Mouse (Mus musculus) forebrain, embryonic 12.5 days (tissue): ENCODE results near the gene Cby3. TPM values are rescaled to one million over a fixed set of nuclear protein-coding genes. Genes with fewer than 3 reads are reported as not detected.

Experiments
- ATAC-seq: fragments of 200-750 bp; cut with Nextera tagmentation; 2 replicates; pipeline ENCODE4 v1.8.0; 2017; ENCODE audit warnings: moderate TSS enrichment; ENCODE audit not compliant: low FRiP score
- H3K27ac ChIP-seq: fragments of 300-500 bp; sonication (generic); 2 replicates; pipeline ENCODE4 v1.5.1; 2016; ENCODE audit warnings: mild to moderate bottlenecking
- H3K27me3 ChIP-seq: fragments of 300-500 bp; sonication (generic); 2 replicates; pipeline ENCODE4 v1.6.1; 2016; ENCODE audit warnings: mild to moderate bottlenecking
- H3K36me3 ChIP-seq: fragments of 300-500 bp; sonication (generic); replicated peaks from 2 replicates; pipeline ENCODE4 v1.6.1; 2016; ENCODE audit warnings: mild to moderate bottlenecking
- H3K4me1 ChIP-seq: fragments of 300-500 bp; sonication (generic); 2 replicates; pipeline ENCODE4 v1.6.1; 2016
- H3K4me2 ChIP-seq: fragments of 300-500 bp; sonication (generic); 2 replicates; pipeline ENCODE4 v1.6.1; 2016; ENCODE audit warnings: mild to moderate bottlenecking, moderate library complexity
- H3K4me3 ChIP-seq: fragments of 300-500 bp; sonication (generic); replicated peaks from 2 replicates; pipeline ENCODE4 v1.5.1; 2016; ENCODE audit warnings: mild to moderate bottlenecking
- H3K9ac ChIP-seq: fragments of 300-500 bp; sonication (generic); 2 replicates; pipeline ENCODE4 v1.6.1; 2016; ENCODE audit warnings: mild to moderate bottlenecking
- H3K9me3 ChIP-seq: fragments of 300-500 bp; sonication (generic); 2 replicates; pipeline ENCODE4 v1.6.1; 2016
- WGBS: fragments of 180-500 bp; shearing (Covaris S2); methylation state at CpG from one replicate; pipeline ENCODE4 v1.1.7; 2016; 5-methylcytosine and 5-hydroxymethylcytosine counted together
- microRNA counts: library from miRNA; unstranded; fragments of <30 nt; microRNA quantifications from one replicate; lab custom pipeline; 2017
- microRNA-seq: library from miRNA; unstranded; fragments of <30 nt; microRNA quantifications from one replicate; pipeline ENCODE4, GENCODE M21; 2017
- polyA plus RNA-seq: library from polyadenylated mRNA; unstranded; fragments of >200 nt; fragmentation: Nextera tagmentation; extraction: Ambion mirVana; gene quantifications from 2 replicates; pipeline ENCODE4 v1.2.1, GENCODE M21; 2016

Cby3 gene
- polyA plus RNA-seq, 1 experiment from 2014 or later, result not detected

- no peaks in the 10 kb centered on the region for H3K4me1 ChIP-seq
- H3K36me3 ChIP-seq, result peaks cover 78% of the 10 kb centered on the region
- H3K27me3 ChIP-seq, result no peaks in the 10 kb centered on the region
- H3K9me3 ChIP-seq, result no peaks in the 10 kb centered on the region
- no peak overlapping the region for H3K4me2 ChIP-seq
- H3K27ac ChIP-seq, result no peak overlapping the region
- no peak overlapping the region for H3K9ac ChIP-seq
- WGBS, result 88% methylated on average over 11 of the region's 11 CpGs
- no peak for ATAC-seq
- H3K4me3 ChIP-seq, result no peak overlapping the region
Observed at GRCm38 (mm10) chr11:50396766-50397307, 42.6 kb downstream of the Cby3 start.

- H3K9ac ChIP-seq, result no peak overlapping the region
- H3K27ac ChIP-seq, result no peak overlapping the region
- H3K36me3 ChIP-seq, result peaks cover 78% of the 10 kb centered on the region
- H3K27me3 ChIP-seq, result no peaks in the 10 kb centered on the region
- no peak overlapping the region for H3K4me2 ChIP-seq
- 80% methylated on average over 9 of the region's 9 CpGs for WGBS
- H3K4me1 ChIP-seq, result no peaks in the 10 kb centered on the region
- no peak for ATAC-seq
- H3K4me3 ChIP-seq, result no peak overlapping the region
- no peaks in the 10 kb centered on the region for H3K9me3 ChIP-seq
Observed at GRCm38 (mm10) chr11:50397316-50397715, 43.1 kb downstream of the Cby3 start.

GRCm38 (mm10) chr11:50398803-50399202 is 44.5 kb downstream of the Cby3 start:
- no peak overlapping the region for H3K9ac ChIP-seq
- peaks cover 82% of the 10 kb centered on the region for H3K36me3 ChIP-seq
- no peak for ATAC-seq
- WGBS, result 89% methylated on average over 13 of the region's 13 CpGs
- no peaks in the 10 kb centered on the region for H3K4me1 ChIP-seq
- no peaks in the 10 kb centered on the region for H3K27me3 ChIP-seq
- H3K4me2 ChIP-seq, result no peak overlapping the region
- no peak overlapping the region for H3K27ac ChIP-seq
- H3K4me3 ChIP-seq, result no peak overlapping the region
- H3K9me3 ChIP-seq, result no peaks in the 10 kb centered on the region

GRCm38 (mm10) chr11:50402481-50402880 is 48.2 kb downstream of the Cby3 start:
- H3K9ac ChIP-seq, result no peak overlapping the region
- no peaks in the 10 kb centered on the region for H3K4me1 ChIP-seq
- H3K4me2 ChIP-seq, result no peak overlapping the region

GRCm38 (mm10) chr11:50403367-50404014 is 49.2 kb downstream of the Cby3 start:
- no peaks in the 10 kb centered on the region for H3K27me3 ChIP-seq
- H3K4me1 ChIP-seq, result no peaks in the 10 kb centered on the region
- peaks cover 62% of the 10 kb centered on the region for H3K36me3 ChIP-seq
- no peak overlapping the region for H3K27ac ChIP-seq
- no peak overlapping the region for H3K4me3 ChIP-seq
- WGBS, result 88% methylated on average over 10 of the region's 10 CpGs
- H3K4me2 ChIP-seq, result no peak overlapping the region
- H3K9me3 ChIP-seq, result no peaks in the 10 kb centered on the region
- ATAC-seq, result no peak
- H3K9ac ChIP-seq, result no peak overlapping the region

More at GRCm38 (mm10) chr11:50402481-50402880, 48.2 kb downstream of the Cby3 start:
- no peaks in the 10 kb centered on the region for H3K27me3 ChIP-seq
- no peak overlapping the region for H3K4me3 ChIP-seq
- no peak for ATAC-seq
- no peaks in the 10 kb centered on the region for H3K9me3 ChIP-seq
- H3K27ac ChIP-seq, result no peak overlapping the region
- 97% methylated on average over 3 of the region's 3 CpGs for WGBS
- peaks cover 72% of the 10 kb centered on the region for H3K36me3 ChIP-seq

- no peak overlapping the region for H3K27ac ChIP-seq
- H3K36me3 ChIP-seq, result peaks cover 48% of the 10 kb centered on the region
- WGBS, result 77% methylated on average over 6 of the region's 6 CpGs
- no peaks in the 10 kb centered on the region for H3K9me3 ChIP-seq
- no peaks in the 10 kb centered on the region for H3K27me3 ChIP-seq
- no peaks in the 10 kb centered on the region for H3K4me1 ChIP-seq
- no peak for ATAC-seq
- H3K9ac ChIP-seq, result no peak overlapping the region
- H3K4me3 ChIP-seq, result no peak overlapping the region
- H3K4me2 ChIP-seq, result no peak overlapping the region
Observed at GRCm38 (mm10) chr11:50407235-50407634, 53.0 kb downstream of the Cby3 start.

MicroRNAs encoded within 50 kb of the gene (microRNA counts, 519-probe panel; counts per million panel counts)
- microRNA mmu-miR-804 (lab: Ali Mortazavi, UCI), result 3,884 counts per million, percentile 43 among the panel's probes with 10 or more counts

Small RNA genes within 50 kb of the gene (microRNA-seq; reads per million reads assigned to microRNA genes)
- not detected for gene Mir804

Other genes starting within 250 kb of the Cby3 start
- 38.3 and 39.2 TPM in 2 replicates for gene Tbc1d9b, start 223.1 kb upstream of the Cby3 start, polyA plus RNA-seq
- gene Mrnip, start 180.0 kb upstream of the Cby3 start, polyA plus RNA-seq, result 22.2 and 24.9 TPM in 2 replicates
- 165 and 169 TPM in 2 replicates for gene Sqstm1, start 143.6 kb upstream of the Cby3 start, polyA plus RNA-seq
- 31.6 and 40.3 TPM in 2 replicates for gene Mgat4b, start 143.6 kb upstream of the Cby3 start, polyA plus RNA-seq
- 0.60 and 0.69 TPM in 2 replicates for gene Ltc4s, start 115.8 kb upstream of the Cby3 start, polyA plus RNA-seq
- gene Maml1, start 62.2 kb upstream of the Cby3 start, polyA plus RNA-seq, result 5.5 and 5.9 TPM in 2 replicates
- gene Canx, start 28.8 kb upstream of the Cby3 start, polyA plus RNA-seq, result 287 and 298 TPM in 2 replicates
- 734 and 740 TPM in 2 replicates for gene Hnrnph1, start 22.5 kb downstream of the Cby3 start, polyA plus RNA-seq
- gene Rufy1, start 76.7 kb downstream of the Cby3 start, polyA plus RNA-seq, result 30.7 and 31.5 TPM in 2 replicates
- 1.8 and 2.0 TPM in 2 replicates for gene Adamts2, start 247.6 kb downstream of the Cby3 start, polyA plus RNA-seq